In genomic region chr9:23212303-23212702, GRCm38 (mm10) we compare ENCODE assay signal across 8 mouse cellular contexts. TPM values are rescaled to one million over a fixed set of nuclear protein-coding genes. Genes with fewer than 3 reads are reported as not detected.
DNase-seq lines count a peak whose midpoint lies in the region; ATAC-seq lines count a peak whose summit lies in the region.
"Had no signal": no experiment of that assay in that cellular context is flagged by ENCODE, and none has a peak within 500 bp of the region (broad histone marks: within the 10 kb centered on the region; RNA-seq: fewer than 3 reads in every experiment).

No protein-coding gene starts in this region.

- intact Hi-C loops in gastrocnemius, postnatal 36 days (cut with DNase I) = loop anchor here (2.0 to 10.0 kb wide), 4 partner anchors 186 to 658 kb away; no protein-coding TSS in a partner anchor
- intact Hi-C loops in left cerebral cortex, postnatal 4 days (cut with DNase I) = loop anchor here (5.0 kb wide), 1 partner anchor 185 kb away; no protein-coding TSS in a partner anchor

- no peaks in the 10 kb centered on the region for H3K9me3 ChIP-seq in midbrain, embryonic 15.5 days

- H3K4me2 ChIP-seq in midbrain, embryonic 15.5 days = no peak overlapping the region

- DNase-seq in adrenal gland, adult 2 months = peak; percentile 75
- DNase-seq in gastrocnemius, postnatal 36 days = peak; percentile 59 to 72
- peak; percentile 66 for DNase-seq in kidney, adult 11 months
- peak; percentile 81 for DNase-seq in left cerebral cortex, postnatal 4 days
- DNase-seq in spleen, adult 18-20 months = peak; percentile 16 to 63

- no peaks in the 10 kb centered on the region for H3K36me3 ChIP-seq in midbrain, embryonic 15.5 days (replicated peaks)

- H3K4me3 ChIP-seq in midbrain, embryonic 15.5 days = no peak overlapping the region
- H3K4me3 ChIP-seq: myocyte had no signal

- H3K27ac ChIP-seq in midbrain, embryonic 15.5 days = no peak overlapping the region

- no peaks in the 10 kb centered on the region for H3K4me1 ChIP-seq in midbrain, embryonic 15.5 days

- no peaks in the 10 kb centered on the region for H3K27me3 ChIP-seq in midbrain, embryonic 15.5 days (replicated peaks)

- 5% methylated on average over 11 of the region's 11 CpGs for WGBS in midbrain, embryonic 15.5 days

- ATAC-seq in common myeloid progenitor, adult 5-6 weeks (replicated peaks; ENCODE audit: low read depth, poor library complexity, severe bottlenecking) = peak; percentile 100
- peak; percentile 91 for ATAC-seq in midbrain, embryonic 15.5 days (replicated peaks)

- H3K9ac ChIP-seq in midbrain, embryonic 15.5 days = no peak overlapping the region

RNA-seq across cellular contexts. Expression of gene Bmper, which starts 10.6 kb away (rescaled TPM):
- total RNA-seq in adrenal gland, adult 2 months (2021) = 1 to 10 TPM; 1.5 to 2.4 TPM
- polyA plus RNA-seq in adrenal gland, adult 2 months (2012; rRNA removed) = 0.61 and 1.1 TPM in 2 replicates
- total RNA-seq in common myeloid progenitor, adult 5-6 weeks (2017) = not detected in 2 replicates
- total RNA-seq in gastrocnemius, postnatal 36 days (2021) = 1 to 10 TPM; 3.2 to 5.3 TPM
- 1 to 10 TPM; 4.9 to 7.5 TPM for total RNA-seq in left cerebral cortex, postnatal 4 days (2021)
- polyA plus RNA-seq in midbrain, embryonic 15.5 days (2015; fragmentation: Nextera tagmentation; extraction: Ambion mirVana) = 7.1 and 7.7 TPM in 2 replicates
